Mouse (Mus musculus) hindbrain, postnatal 0 days (tissue): ENCODE measurements around the gene Creb1. TPM values are rescaled to one million over a fixed set of nuclear protein-coding genes. Genes with fewer than 3 reads are reported as not detected.

ENCODE experiments used
- ATAC-seq: fragments of 200-750 bp; cut with Nextera tagmentation; 2 replicates; pipeline ENCODE4 v1.8.0; 2017; ENCODE audit warnings: mild to moderate bottlenecking, moderate TSS enrichment, moderate library complexity
- DNase-seq: peaks from one replicate; pipeline ENCODE4 v3.0.0-alpha.2; 2015; ENCODE audit warnings: low spot score
- H3K27ac ChIP-seq: fragments of 300-500 bp; sonication (generic); 2 replicates; pipeline ENCODE4 v1.5.1; 2014; ENCODE audit warnings: mild to moderate bottlenecking
- H3K27me3 ChIP-seq: fragments of 300-500 bp; sonication (generic); 2 replicates; pipeline ENCODE4 v1.6.1; 2014; ENCODE audit warnings: low read length, mixed read lengths; ENCODE audit not compliant: insufficient read depth
- H3K36me3 ChIP-seq: fragments of 300-500 bp; sonication (generic); 2 replicates; pipeline ENCODE4 v1.6.1; 2014; ENCODE audit warnings: low read length, mixed read lengths; ENCODE audit not compliant: insufficient read depth
- H3K4me1 ChIP-seq: fragments of 300-500 bp; sonication (generic); 2 replicates; pipeline ENCODE4 v1.6.1; 2014; ENCODE audit warnings: antibody characterized with exemption, low read length, mixed read lengths; ENCODE audit not compliant: insufficient read depth
- H3K4me2 ChIP-seq: fragments of 300-500 bp; sonication (generic); 2 replicates; pipeline ENCODE4 v1.6.1; 2014; ENCODE audit warnings: low read depth, mild to moderate bottlenecking, low read length, moderate library complexity, mixed read lengths
- H3K4me3 ChIP-seq: fragments of 300-500 bp; sonication (generic); 2 replicates; pipeline ENCODE4 v1.5.1; 2014; ENCODE audit warnings: low read length
- H3K9ac ChIP-seq: fragments of 300-500 bp; sonication (generic); replicated peaks from 2 replicates; pipeline ENCODE4 v1.6.1; 2014; ENCODE audit warnings: mild to moderate bottlenecking, low read length, moderate library complexity, mixed read lengths
- H3K9me3 ChIP-seq: fragments of 300-500 bp; sonication (generic); 2 replicates; pipeline ENCODE4 v1.6.1; 2016; ENCODE audit warnings: low read length, mixed read lengths
- CTCF ChIP-seq: IDR thresholded peaks from 2 replicates; pipeline ENCODE4 v1.5.1; 2016; ENCODE audit warnings: antibody characterized with exemption, control low read depth, low read depth
- WGBS: fragments of 180-500 bp; shearing (Covaris S2); extraction: QIAGEN DNeasy Blood & Tissue Kit; methylation state at CpG from one replicate; pipeline ENCODE4 v1.1.7; 2014; 5-methylcytosine and 5-hydroxymethylcytosine counted together
- polyA plus RNA-seq: library from polyadenylated mRNA; unstranded; fragments of >200 nt; fragmentation: Nextera tagmentation; extraction: Ambion mirVana; gene quantifications from 2 replicates; pipeline ENCODE4 v1.2.1, GENCODE M21; 2015
- total RNA-seq: library from RNA; depleted of rRNA; stranded (reverse); fragments of >200 nt; gene quantifications from 2 replicates; pipeline ENCODE4 v1.2.3, GENCODE M21; 2014

The Creb1 gene
- total and polyA plus RNA-seq, 2 experiments from 2014 or later: 12.4 to 50.3 TPM

DNA sequence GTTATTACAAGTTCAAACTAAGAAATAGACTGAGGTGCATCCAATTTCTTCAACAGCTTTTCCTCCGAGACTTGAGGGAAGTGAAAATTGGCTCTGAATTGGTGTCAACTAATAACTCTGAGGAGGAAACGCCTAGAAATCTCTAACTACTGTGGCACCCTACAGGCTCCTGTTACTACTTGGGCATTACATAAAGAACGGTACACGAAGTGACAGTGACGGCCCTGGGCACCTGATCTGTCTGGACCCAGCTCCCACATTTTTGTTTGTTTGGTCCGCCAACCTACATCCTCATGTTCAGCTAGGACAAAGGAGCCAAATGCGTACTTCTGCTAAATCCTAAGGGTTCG is 84.1 kb downstream of the Creb1 start:
- Histone ChIP-seq H3K4me3 (peak overlapping the region; percentile 79), H3K36me3 (peaks cover 8% of the 10 kb centered on the region; the same call in 1 of the 2 replicates), H3K27me3 (no peaks in the 10 kb centered on the region), H3K9me3 (no peaks in the 10 kb centered on the region), H3K4me1 (peaks cover 5% of the 10 kb centered on the region; the same call in 1 of the 2 replicates), H3K27ac (peak overlapping the region; percentile 97), H3K4me2 (peak overlapping the region; percentile 60), H3K9ac (peak overlapping the region; percentile 87)
- no peak for TF ChIP-seq CTCF
- peak; percentile 33 for DNase-seq
- ATAC-seq: no peak; the same call in 1 of the 2 replicates
- WGBS: 2% methylated on average over 8 of the region's 8 CpGs

DNA sequence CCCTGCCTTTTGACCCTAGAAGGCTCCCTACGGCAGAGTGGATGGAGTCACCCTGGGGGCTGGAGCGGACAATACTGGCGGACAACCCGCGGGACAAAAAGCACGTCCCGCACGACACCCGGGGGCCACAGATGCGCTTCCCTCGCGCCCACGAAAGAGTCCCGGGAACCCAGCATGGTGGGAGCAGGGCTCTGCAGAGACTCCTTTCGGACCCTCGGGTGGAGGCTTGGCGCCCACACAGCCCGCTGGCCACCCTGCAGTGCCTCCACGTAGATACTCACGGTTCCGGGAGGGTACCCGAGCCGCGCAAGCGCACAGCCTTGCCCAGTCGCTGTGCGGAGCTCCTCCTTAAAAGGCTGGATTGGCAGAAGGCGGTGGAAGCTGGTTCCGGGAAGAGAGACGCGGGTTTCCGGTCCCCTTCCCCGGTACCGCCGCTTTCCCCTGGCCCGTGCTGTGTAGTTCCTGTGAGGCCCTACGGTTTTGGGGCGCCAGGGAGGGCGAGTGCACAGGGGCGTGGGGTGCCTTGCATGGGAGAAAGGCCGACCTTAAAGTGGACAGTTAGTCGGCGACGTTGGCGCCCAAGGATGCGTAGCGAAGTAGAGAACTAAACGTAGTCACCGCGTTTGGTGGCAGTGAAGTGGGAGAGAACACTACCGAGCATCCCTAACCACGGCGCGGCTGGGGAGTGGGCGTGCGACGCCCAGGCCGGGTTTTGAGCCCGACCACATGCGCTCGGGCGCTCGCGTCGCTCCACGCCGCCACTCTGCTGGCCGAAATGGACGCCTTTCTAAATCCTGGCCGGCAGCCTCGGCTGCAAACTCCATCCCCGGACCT is 84.7 kb downstream of the Creb1 start, which contains the start of gene Mettl21a:
Mettl21a (minus strand) TSS at position 362 of the 834 bp plus-strand sequence.
- Histone ChIP-seq H3K27ac (peak within 1 kb of the TSS; percentile 97), H3K4me2 (peak within 1 kb of the TSS; percentile 60), H3K4me3 (peak within 1 kb of the TSS; percentile 79), H3K9ac (peak within 1 kb of the TSS; percentile 87), H3K36me3 (peaks cover 8% of the 10 kb centered on the region; the same call in 1 of the 2 replicates), H3K9me3 (no peaks in the 10 kb centered on the region), H3K27me3 (no peaks in the 10 kb centered on the region), H3K4me1 (peaks cover 5% of the 10 kb centered on the region; the same call in 1 of the 2 replicates)
- ATAC-seq (peak; percentile 98), DNase-seq (peak; percentile 97)
- under 1% methylated on average over 66 of the region's 72 CpGs for WGBS
- peak; percentile 42 for TF ChIP-seq CTCF

DNA sequence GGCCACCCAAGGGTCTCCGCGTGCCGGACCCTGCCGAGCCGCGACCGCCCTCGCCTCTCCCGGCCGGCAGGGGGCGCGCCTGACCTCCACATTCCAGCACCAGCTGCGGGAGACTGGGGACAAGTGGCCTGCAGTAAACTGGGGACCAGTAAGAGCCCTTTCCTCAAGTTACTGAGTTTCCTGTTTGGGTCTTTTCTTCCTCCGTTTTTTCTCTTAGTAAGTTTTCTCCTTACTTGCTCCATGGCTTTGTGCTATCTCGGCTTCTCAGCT is 85.2 kb downstream of the Creb1 start:
- Histone ChIP-seq H3K9me3 (no peaks in the 10 kb centered on the region), H3K27ac (peak overlapping the region; percentile 97), H3K4me2 (peak overlapping the region; percentile 60), H3K9ac (peak overlapping the region; percentile 87), H3K4me1 (peaks cover 5% of the 10 kb centered on the region; the same call in 1 of the 2 replicates), H3K4me3 (peak overlapping the region; percentile 79), H3K27me3 (no peaks in the 10 kb centered on the region), H3K36me3 (peaks cover 8% of the 10 kb centered on the region; the same call in 1 of the 2 replicates)
- DNase-seq (peak; percentile 87), ATAC-seq (peak; percentile 84)
- 0% methylated on average over 13 of the region's 15 CpGs for WGBS
- peak; percentile 73 for TF ChIP-seq CTCF

DNA sequence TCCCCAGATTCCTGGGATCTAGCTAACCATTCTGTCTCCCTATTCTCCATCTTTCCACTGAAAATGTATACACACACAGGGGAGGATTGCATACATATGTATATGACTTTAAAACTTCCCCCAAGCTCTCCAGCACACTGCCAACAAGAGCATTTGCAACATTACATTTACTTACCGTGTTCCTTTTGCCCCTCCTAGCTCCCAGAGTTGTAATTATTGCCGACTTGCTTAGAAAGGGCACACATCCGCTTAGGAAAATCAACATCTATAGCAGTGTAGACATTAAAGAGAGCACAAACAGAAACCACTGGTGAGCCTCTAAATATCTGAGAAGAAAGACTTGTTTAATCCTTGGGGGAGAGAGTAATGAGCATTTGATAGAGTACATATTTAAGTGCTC is 85.8 kb downstream of the Creb1 start:
- Histone ChIP-seq H3K4me3 (peak overlapping the region; percentile 79), H3K4me2 (peak overlapping the region; percentile 60), H3K27me3 (no peaks in the 10 kb centered on the region), H3K36me3 (peaks cover 8% of the 10 kb centered on the region; the same call in 1 of the 2 replicates), H3K9ac (peak overlapping the region; percentile 87), H3K27ac (peak overlapping the region; percentile 97; the same call in 1 of the 2 replicates), H3K9me3 (no peaks in the 10 kb centered on the region), H3K4me1 (peaks cover 5% of the 10 kb centered on the region; the same call in 1 of the 2 replicates)
- no peak for DNase-seq
- no peak for TF ChIP-seq CTCF
- ATAC-seq: no peak
- 50% methylated on average over 3 of the region's 3 CpGs for WGBS

DNA sequence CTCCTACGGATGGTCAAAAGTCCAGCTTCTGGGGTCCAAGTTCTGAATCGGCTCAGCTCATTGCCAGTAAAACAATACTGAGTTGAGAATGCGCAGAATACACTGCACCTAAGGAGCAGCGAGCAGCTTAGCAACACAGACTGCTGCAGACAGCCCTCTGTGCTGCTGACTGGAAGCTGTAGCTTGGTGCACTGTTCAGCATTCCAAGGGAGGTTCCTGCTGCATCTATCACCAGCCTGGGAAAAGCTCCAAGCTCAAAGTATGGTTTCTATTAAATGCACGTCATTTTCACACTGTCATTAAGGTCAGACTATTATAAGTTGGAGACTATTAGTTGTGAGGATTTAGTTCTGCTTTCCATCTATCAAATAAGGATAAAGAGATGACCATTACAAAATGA is 88.7 kb downstream of the Creb1 start:
- no peak for TF ChIP-seq CTCF
- no peak overlapping the region for H3K4me2 ChIP-seq
- H3K4me1 ChIP-seq: peaks cover 2% of the 10 kb centered on the region; the same call in 1 of the 2 replicates
- no peaks in the 10 kb centered on the region for H3K36me3 ChIP-seq
- no peak overlapping the region for H3K4me3 ChIP-seq
- 76% methylated on average over 5 of the region's 5 CpGs for WGBS
- ATAC-seq (no peak), DNase-seq (no peak)
- H3K9me3 ChIP-seq: no peaks in the 10 kb centered on the region
- H3K27me3 ChIP-seq: no peaks in the 10 kb centered on the region
- no peak overlapping the region for H3K27ac ChIP-seq
- H3K9ac ChIP-seq: no peak overlapping the region

DNA sequence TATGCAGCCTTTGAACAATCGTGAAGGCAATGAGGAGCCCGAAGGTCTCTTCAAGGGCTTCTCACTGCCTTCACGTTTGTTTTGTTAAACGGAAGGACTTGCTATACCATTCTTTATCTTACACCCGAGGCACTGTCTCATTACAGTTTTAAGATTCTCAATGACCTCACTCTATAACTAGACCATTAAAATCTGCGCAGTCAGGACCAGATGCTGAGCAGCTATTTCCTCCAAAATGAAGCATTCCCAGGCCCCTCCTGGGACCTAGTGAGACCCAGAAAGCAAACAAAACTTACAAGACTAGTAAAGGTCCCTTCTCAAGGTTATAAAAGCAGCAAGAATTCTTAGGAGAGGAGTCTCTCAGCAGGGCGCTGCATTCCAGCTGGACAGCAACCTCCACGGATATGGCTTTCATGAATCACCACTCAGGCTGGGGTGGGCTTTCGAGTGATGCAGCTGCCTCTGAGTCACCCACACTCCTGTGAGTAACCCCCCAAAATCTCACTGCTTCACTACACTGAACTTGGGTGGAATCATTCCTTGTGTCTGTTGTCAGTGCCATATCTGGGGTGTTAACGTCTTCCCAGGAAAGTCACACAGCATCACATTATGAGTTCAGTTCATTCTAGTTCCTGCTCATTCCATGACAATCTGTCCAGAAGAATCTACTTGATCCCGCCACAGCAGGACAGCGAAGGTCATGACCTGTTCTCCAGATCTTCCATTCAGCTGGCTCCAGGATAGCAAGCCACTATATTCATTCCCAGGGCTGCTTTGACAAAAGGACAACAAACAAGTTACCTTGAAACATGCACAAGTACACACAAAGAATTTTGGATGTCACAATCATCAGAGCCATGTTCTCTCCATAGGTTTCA is 91.4 kb downstream of the Creb1 start:
- ATAC-seq: no peak
- no peak overlapping the region for H3K4me3 ChIP-seq
- 48% methylated on average over 12 of the region's 12 CpGs for WGBS
- no peaks in the 10 kb centered on the region for H3K4me1 ChIP-seq
- no peaks in the 10 kb centered on the region for H3K9me3 ChIP-seq
- DNase-seq: no peak
- H3K36me3 ChIP-seq: no peaks in the 10 kb centered on the region
- no peak overlapping the region for H3K4me2 ChIP-seq
- no peak overlapping the region for H3K27ac ChIP-seq
- TF ChIP-seq CTCF: no peak
- H3K27me3 ChIP-seq: no peaks in the 10 kb centered on the region
- H3K9ac ChIP-seq: no peak overlapping the region
